Comparison of ENCODE assay signal across 8 mouse cellular contexts in genomic region chr4:44234004-44234866, GRCm38 (mm10). TPM values are rescaled to one million over a fixed set of nuclear protein-coding genes. Genes with fewer than 3 reads are reported as not detected.
DNase-seq lines count a peak whose midpoint lies in the region; ATAC-seq lines count a peak whose summit lies in the region.

No protein-coding gene starts in this region.

- peaks cover 24% of the 10 kb centered on the region for H3K4me1 ChIP-seq in forebrain, embryonic 16.5 days (replicated peaks; ENCODE audit: control insufficient read depth, insufficient read depth, low read length)
- peaks cover 21% of the 10 kb centered on the region; the same call in 1 of the 2 replicates for H3K4me1 ChIP-seq in neural tube, embryonic 14.5 days (ENCODE audit: control insufficient read depth, insufficient read depth, low read length)

- no peaks in the 10 kb centered on the region for H3K27me3 ChIP-seq in forebrain, embryonic 16.5 days (replicated peaks; ENCODE audit: control insufficient read depth, insufficient read depth, low read length)
- no peaks in the 10 kb centered on the region for H3K27me3 ChIP-seq in neural tube, embryonic 14.5 days (ENCODE audit: control insufficient read depth, insufficient read depth, low read length)

- H3K4me2 ChIP-seq in forebrain, embryonic 16.5 days (ENCODE audit: low read length), result peak overlapping the region; percentile 63
- H3K4me2 ChIP-seq in neural tube, embryonic 14.5 days (ENCODE audit: low read depth, low read length), result peak overlapping the region; percentile 79

- H3K36me3 ChIP-seq in forebrain, embryonic 16.5 days (ENCODE audit: control insufficient read depth, insufficient read depth), result no peaks in the 10 kb centered on the region
- no peaks in the 10 kb centered on the region for H3K36me3 ChIP-seq in neural tube, embryonic 14.5 days (ENCODE audit: control insufficient read depth, insufficient read depth, low read length)

- peak overlapping the region; percentile 57 for H3K4me3 ChIP-seq in forebrain, embryonic 16.5 days (replicated peaks; ENCODE audit: low read length)
- peak overlapping the region; percentile 65 for H3K4me3 ChIP-seq in neural tube, embryonic 14.5 days (ENCODE audit: low read depth, low read length)

- peak; percentile 74 for DNase-seq in MEL-GATA-1-ER (ENCODE audit: extremely low read depth, low read depth)
- DNase-seq in cerebellum, adult 18-20 months, result peak; percentile 90 to 93
- DNase-seq in heart, postnatal 36 days, result peak; percentile 88 to 91
- DNase-seq in layer of hippocampus, adult 18-20 months (ENCODE audit: low spot score in 2 of 2), result peak; percentile 87 to 91
- peak; percentile 93 to 94 for DNase-seq in lung, adult 18-20 months
- DNase-seq in thymus, adult 18-20 months, result peak; percentile 81 to 85

- H3K9ac ChIP-seq in forebrain, embryonic 16.5 days (replicated peaks; ENCODE audit: low read depth, low read length), result peak overlapping the region; percentile 71
- peak overlapping the region; percentile 95 for H3K9ac ChIP-seq in neural tube, embryonic 14.5 days (replicated peaks; ENCODE audit: low read depth, low read length)

- under 1% methylated on average over 37 of the region's 62 CpGs for WGBS in forebrain, embryonic 16.5 days
- under 1% methylated on average over 49 of the region's 62 CpGs for WGBS in neural tube, embryonic 14.5 days

- H3K9me3 ChIP-seq in forebrain, embryonic 16.5 days (ENCODE audit: control insufficient read depth, low read length), result no peaks in the 10 kb centered on the region
- H3K9me3 ChIP-seq in neural tube, embryonic 14.5 days (ENCODE audit: control insufficient read depth, low read length), result no peaks in the 10 kb centered on the region

- ATAC-seq in forebrain, embryonic 16.5 days, result peak; percentile 98
- peak; percentile 97 for ATAC-seq in neural tube, embryonic 14.5 days (ENCODE audit: low read depth)

- peak overlapping the region; percentile 85 for H3K27ac ChIP-seq in forebrain, embryonic 16.5 days (ENCODE audit: low read length)
- peak overlapping the region; percentile 87 for H3K27ac ChIP-seq in neural tube, embryonic 14.5 days (ENCODE audit: low read depth, low read length)

- intact Hi-C loops in heart, postnatal 36 days (cut with DNase I), result loop anchor here (2.0 to 5.0 kb wide), 2 partner anchors 67 to 162 kb away; no protein-coding TSS in a partner anchor

RNA-seq across cellular contexts. Expression of gene Rnf38, which starts 0.6 kb away (rescaled TPM):
- 39.8 and 41.7 TPM in 2 replicates for polyA plus RNA-seq in forebrain, embryonic 16.5 days (2015; fragmentation: Nextera tagmentation; extraction: Ambion mirVana)
- 10 to 100 TPM; 32.0 to 36.4 TPM for total RNA-seq in heart, postnatal 36 days (2021)
- total RNA-seq in layer of hippocampus, adult 18-20 months (2021), result 10 to 100 TPM; 47.1 to 49.8 TPM
- polyA plus RNA-seq in neural tube, embryonic 14.5 days (2014; fragmentation: Nextera tagmentation; extraction: Ambion mirVana), result 47.9 and 50.9 TPM in 2 replicates

Comparison
In these comparisons a context has a peak if more than half of its experiments do, and no peak if none do; other contexts are left out.
1. Peak in every context shown above with its lines: DNase-seq, ATAC-seq, H3K4me3 ChIP-seq and H3K27ac ChIP-seq.